Mouse (Mus musculus) c-Kit-negative CD71-positive TER-119-positive erythroid progenitor cells, embryonic 14.5 days (primary cell): Measurements from ENCODE around the gene Strip2.

Experiments used
- DNase-seq: peaks from one replicate; pipeline ENCODE4 v3.0.0-alpha.2; 2013; ENCODE audit warnings: low read depth, low spot score

Gene Strip2

DNA sequence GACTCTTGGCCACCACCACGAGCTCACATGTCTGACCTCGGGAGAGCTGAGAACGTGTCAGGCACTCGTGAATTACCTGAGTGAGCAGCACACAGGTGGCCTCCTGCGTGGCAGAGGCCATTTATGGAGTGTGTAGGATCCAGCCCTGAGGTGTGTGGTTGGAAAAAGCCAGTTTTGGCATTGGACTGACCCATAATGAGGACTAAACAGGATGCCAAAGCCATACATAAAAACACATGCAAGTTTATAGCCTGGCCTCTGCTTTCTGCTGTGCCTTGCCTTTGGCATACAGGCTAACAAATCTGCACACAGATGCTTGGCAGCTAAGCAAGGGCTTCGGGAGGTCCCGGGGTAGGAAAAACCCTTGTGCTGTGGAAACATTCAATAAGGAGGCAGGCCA, 92.4 kb downstream of the Strip2 start:
- no peak for DNase-seq
